Mouse (Mus musculus): ENCODE measurements around the gene Msx2. TPM values are rescaled to one million over a fixed set of nuclear protein-coding genes. Genes with fewer than 3 reads are reported as not detected.

Msx2 gene
- polyA plus RNA-seq, 1 experiment from 2014 or later: 66.3 TPM

DNA sequence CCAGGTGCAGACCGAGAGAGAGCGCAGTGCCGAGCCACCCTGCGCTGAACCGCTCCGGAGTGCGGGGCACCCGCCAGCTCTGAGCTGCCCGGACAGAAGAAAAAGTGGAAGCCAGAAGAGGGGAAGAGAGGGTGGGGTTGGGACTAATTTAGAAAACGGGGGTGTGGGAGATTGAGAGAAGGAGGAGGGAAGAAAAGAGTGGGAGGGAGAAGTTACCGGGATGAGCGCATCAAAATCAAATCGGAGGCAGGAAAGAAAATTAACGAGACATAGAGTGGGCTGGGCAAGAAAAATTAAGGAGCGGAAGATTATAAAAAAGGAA lies 10.3 kb downstream of the Msx2 start:
- WGBS: 0% methylated on average over 15 of the region's 15 CpGs
- Histone ChIP-seq H3K36me3 (ENCODE audit: control insufficient read depth, insufficient read depth, low read length) (no peaks in the 10 kb centered on the region), H3K4me1 (replicated peaks; ENCODE audit: control insufficient read depth, insufficient read depth, low read length) (peaks cover 14% of the 10 kb centered on the region), H3K27ac (ENCODE audit: low read depth, low read length) (peak overlapping the region; percentile 70), H3K27me3 (ENCODE audit: control insufficient read depth, insufficient read depth, low read length) (peaks cover 30% of the 10 kb centered on the region), H3K9me3 (ENCODE audit: control insufficient read depth, low read length) (no peaks in the 10 kb centered on the region), H3K4me3 (ENCODE audit: low read depth, low read length) (peak overlapping the region; percentile 37), H3K9ac (ENCODE audit: low read depth, low read length) (peak overlapping the region; percentile 51), H3K4me2 (replicated peaks; ENCODE audit: low read depth, low read length) (peak overlapping the region; percentile 62)
- ATAC-seq (ENCODE audit: low FRiP score) (no peak; the same call in 1 of the 2 replicates), DNase-seq (ENCODE audit: low spot score) (no peak)

DNA sequence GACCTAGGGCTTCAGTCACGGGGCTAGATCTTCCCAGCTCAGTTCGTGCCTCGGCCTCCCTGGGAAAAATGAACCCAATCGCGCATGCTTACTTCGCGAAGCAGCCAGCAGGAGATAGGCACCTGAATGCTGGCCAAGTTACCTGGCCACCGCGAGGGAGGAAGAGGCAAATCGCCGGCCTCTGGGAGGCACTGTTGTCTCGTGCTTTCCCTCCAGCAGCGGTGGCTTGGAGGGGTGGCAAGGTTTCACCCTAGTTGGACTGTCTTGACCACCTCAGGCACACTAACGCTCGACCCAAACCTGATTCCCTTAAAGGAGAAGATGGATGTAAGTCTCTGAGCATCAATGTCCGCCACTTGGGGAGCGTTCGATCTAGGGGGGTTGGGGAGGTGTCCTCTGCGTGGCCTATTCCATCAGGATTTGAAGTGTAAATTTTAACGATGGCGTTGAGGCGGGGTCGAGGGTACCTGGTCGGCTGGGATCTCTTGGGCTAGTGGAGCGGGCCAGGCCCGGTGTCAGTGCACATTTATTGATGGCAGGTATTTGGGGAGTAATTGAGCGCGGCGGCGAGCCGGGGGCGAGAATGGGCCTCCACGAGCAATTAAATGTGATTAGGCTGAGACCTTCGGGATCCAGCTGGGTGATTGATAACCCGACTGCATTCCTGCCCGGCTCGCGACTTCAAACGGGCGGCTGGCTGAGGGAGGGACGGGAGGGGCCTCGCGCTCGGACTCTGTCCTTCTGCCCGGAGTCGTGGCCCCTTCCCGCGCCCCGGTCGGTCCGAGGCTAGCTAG lies 10.8 kb downstream of the Msx2 start:
- peak overlapping the region; percentile 62 for H3K4me2 ChIP-seq (replicated peaks; ENCODE audit: low read depth, low read length)
- peaks cover 14% of the 10 kb centered on the region for H3K4me1 ChIP-seq (replicated peaks; ENCODE audit: control insufficient read depth, insufficient read depth, low read length)
- WGBS: under 1% methylated on average over 51 of the region's 51 CpGs
- H3K9me3 ChIP-seq (ENCODE audit: control insufficient read depth, low read length): no peaks in the 10 kb centered on the region
- DNase-seq (ENCODE audit: low spot score) (peak; percentile 69), ATAC-seq (ENCODE audit: low FRiP score) (peak; percentile 68)
- H3K36me3 ChIP-seq (ENCODE audit: control insufficient read depth, insufficient read depth, low read length): no peaks in the 10 kb centered on the region
- H3K27ac ChIP-seq (ENCODE audit: low read depth, low read length): peak overlapping the region; percentile 70
- H3K4me3 ChIP-seq (ENCODE audit: low read depth, low read length): peak overlapping the region; percentile 37
- peak overlapping the region; percentile 51 for H3K9ac ChIP-seq (ENCODE audit: low read depth, low read length)
- peaks cover 30% of the 10 kb centered on the region for H3K27me3 ChIP-seq (ENCODE audit: control insufficient read depth, insufficient read depth, low read length)

DNA sequence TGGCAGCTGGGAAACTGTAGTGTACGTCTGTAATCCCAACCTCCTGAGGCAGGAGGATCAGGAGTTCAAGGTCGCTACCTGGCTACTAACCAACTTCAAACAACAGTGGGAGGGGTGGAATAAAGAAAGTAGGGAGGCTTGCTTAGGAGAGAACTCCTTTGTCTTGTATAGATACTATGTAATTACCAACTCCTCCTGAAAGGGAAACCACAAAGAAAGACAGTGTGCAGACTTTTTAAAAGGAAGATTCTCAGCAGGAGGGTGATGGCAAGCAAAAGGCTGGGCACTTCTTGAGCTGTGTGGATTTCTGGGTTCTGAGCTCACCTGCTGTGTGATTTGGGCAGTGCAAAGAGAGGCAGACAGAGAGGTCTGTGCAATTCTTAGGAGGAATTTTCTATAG lies 11.5 kb downstream of the Msx2 start:
- Histone ChIP-seq H3K4me1 (replicated peaks; ENCODE audit: control insufficient read depth, insufficient read depth, low read length) (peaks cover 14% of the 10 kb centered on the region), H3K27me3 (ENCODE audit: control insufficient read depth, insufficient read depth, low read length) (peaks cover 27% of the 10 kb centered on the region), H3K36me3 (ENCODE audit: control insufficient read depth, insufficient read depth, low read length) (no peaks in the 10 kb centered on the region), H3K9me3 (ENCODE audit: control insufficient read depth, low read length) (no peaks in the 10 kb centered on the region), H3K4me3 (ENCODE audit: low read depth, low read length) (no peak overlapping the region), H3K4me2 (replicated peaks; ENCODE audit: low read depth, low read length) (no peak overlapping the region), H3K27ac (ENCODE audit: low read depth, low read length) (no peak overlapping the region), H3K9ac (ENCODE audit: low read depth, low read length) (no peak overlapping the region)
- DNase-seq (ENCODE audit: low spot score) (no peak), ATAC-seq (ENCODE audit: low FRiP score) (no peak)
- WGBS: 8% methylated on average over 2 of the region's 2 CpGs

DNA sequence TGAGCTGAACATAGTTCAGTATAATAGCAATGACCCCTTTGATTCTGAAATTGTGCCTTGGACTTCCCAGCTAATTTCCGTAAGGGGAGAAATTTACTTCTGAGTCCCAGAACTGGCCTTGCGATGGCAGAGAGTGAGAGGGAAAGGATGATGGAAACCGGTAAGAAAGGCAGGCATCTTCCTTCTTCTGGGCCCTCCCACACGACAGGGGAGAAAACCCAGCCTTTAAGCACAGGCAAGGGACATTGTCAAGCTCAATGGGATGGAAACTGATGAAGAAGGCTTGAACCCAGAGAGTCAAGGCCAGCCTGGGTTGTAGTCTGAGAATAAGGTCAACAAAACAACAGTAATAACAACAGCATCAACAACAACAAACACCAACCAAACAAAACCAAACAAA lies 14.1 kb downstream of the Msx2 start:
- Histone ChIP-seq H3K9me3 (ENCODE audit: control insufficient read depth, low read length) (no peaks in the 10 kb centered on the region), H3K27me3 (ENCODE audit: control insufficient read depth, insufficient read depth, low read length) (peaks cover 13% of the 10 kb centered on the region), H3K4me2 (replicated peaks; ENCODE audit: low read depth, low read length) (no peak overlapping the region), H3K36me3 (ENCODE audit: control insufficient read depth, insufficient read depth, low read length) (no peaks in the 10 kb centered on the region), H3K4me3 (ENCODE audit: low read depth, low read length) (no peak overlapping the region), H3K4me1 (replicated peaks; ENCODE audit: control insufficient read depth, insufficient read depth, low read length) (peaks cover 11% of the 10 kb centered on the region), H3K27ac (ENCODE audit: low read depth, low read length) (no peak overlapping the region), H3K9ac (ENCODE audit: low read depth, low read length) (no peak overlapping the region)
- ATAC-seq (ENCODE audit: low FRiP score) (no peak), DNase-seq (ENCODE audit: low spot score) (no peak)
- 71% methylated on average over 4 of the region's 4 CpGs for WGBS

DNA sequence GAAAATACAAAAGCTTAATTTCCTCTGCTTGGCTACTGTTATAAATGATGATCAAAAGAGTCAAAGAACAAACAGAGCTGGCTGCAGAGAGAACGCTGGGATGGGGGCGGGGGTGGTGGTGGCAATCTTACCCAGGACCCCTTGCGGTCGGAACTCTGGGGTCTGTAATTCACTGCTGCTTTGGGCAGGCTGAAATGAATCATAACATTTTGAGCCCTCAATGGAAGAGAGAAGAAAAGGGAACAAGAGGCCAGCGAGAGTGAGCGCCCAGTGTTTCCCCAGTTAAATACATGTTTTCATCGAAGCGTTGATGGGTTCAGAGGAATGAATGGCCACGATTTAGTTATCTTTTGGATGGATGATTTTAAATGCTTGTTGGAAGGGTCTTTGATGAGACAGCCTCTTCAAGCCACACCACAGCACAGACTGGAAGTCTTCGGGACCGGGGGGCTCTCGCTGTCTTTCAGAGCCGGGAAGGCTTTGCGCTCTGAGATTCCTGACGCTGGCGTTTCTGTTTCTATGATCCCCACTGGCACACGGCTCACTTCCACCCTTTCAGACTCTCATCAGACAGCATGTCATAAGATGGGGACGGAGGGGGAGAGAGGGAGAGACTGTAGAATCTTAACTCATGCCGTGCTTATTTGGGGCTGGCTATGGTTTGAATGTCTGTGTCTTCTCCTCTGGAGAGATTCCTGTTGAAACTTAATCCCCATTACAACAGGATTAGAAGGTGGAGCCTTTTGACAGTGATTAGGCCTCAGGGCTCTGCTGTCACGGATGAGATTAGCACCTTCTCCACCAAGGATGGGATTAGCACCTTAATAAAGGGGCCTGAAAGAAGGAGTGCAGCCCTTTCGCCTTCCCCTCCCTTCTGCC lies 17.8 kb downstream of the Msx2 start:
- peak overlapping the region; percentile 15; the same call in 1 of the 2 replicates for H3K4me3 ChIP-seq (ENCODE audit: low read depth, low read length)
- no peak; the same call in 1 of the 2 replicates for ATAC-seq (ENCODE audit: low FRiP score)
- no peak overlapping the region; the same call in 1 of the 2 replicates for H3K27ac ChIP-seq (ENCODE audit: low read depth, low read length)
- H3K36me3 ChIP-seq (ENCODE audit: control insufficient read depth, insufficient read depth, low read length): no peaks in the 10 kb centered on the region
- peaks cover 3% of the 10 kb centered on the region; the same call in 1 of the 2 replicates for H3K27me3 ChIP-seq (ENCODE audit: control insufficient read depth, insufficient read depth, low read length)
- WGBS: 6% methylated on average over 21 of the region's 21 CpGs
- DNase-seq (ENCODE audit: low spot score): peak; percentile 62
- no peaks in the 10 kb centered on the region for H3K9me3 ChIP-seq (ENCODE audit: control insufficient read depth, low read length)
- H3K4me1 ChIP-seq (replicated peaks; ENCODE audit: control insufficient read depth, insufficient read depth, low read length): peaks cover 2% of the 10 kb centered on the region; the same call in 1 of the 2 replicates
- peak overlapping the region; percentile 41 for H3K4me2 ChIP-seq (replicated peaks; ENCODE audit: low read depth, low read length)
- H3K9ac ChIP-seq (ENCODE audit: low read depth, low read length): peak overlapping the region; percentile 53

DNA sequence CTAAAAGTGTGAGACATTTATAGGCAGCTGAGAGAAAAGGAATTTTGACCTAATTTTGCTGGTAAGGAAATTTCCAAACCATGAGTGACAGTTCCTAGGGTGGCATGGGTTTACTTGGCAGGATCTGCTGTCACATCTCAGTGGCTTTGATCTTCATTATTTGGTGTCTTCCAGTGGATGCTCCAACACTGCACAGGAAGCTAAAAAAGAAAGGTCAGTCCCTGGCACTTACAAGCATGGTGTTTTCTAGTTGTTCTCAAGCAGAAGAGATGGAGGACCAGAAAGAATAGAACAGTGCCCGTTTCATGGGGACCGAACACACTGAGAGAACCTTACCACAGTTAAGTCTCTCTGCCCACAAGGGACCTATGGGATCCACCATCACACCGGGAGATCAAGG lies 18.9 kb downstream of the Msx2 start:
- no peak overlapping the region for H3K4me3 ChIP-seq (ENCODE audit: low read depth, low read length)
- no peak overlapping the region for H3K4me2 ChIP-seq (replicated peaks; ENCODE audit: low read depth, low read length)

DNA sequence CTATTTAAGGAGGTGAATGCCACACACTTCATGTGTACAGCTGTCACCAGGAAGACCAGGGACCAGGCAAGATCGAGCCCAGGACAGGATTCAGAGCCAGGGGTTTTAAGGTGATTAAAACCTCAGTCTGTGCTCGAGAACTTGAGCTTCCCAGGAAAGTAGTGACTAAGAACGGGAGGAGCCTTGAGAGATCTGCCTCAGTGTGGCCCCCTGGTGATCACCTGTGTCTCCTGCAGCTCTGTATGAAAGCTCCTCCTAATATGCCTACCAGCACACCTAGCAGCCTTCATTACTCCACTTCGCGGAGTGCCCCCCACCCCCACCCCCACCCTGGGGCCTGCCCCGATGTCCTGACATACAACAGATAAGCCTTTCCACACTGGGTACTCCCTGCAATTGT lies 25.3 kb downstream of the Msx2 start:
- Histone ChIP-seq H3K4me1 (replicated peaks; ENCODE audit: control insufficient read depth, insufficient read depth, low read length) (no peaks in the 10 kb centered on the region), H3K9me3 (ENCODE audit: control insufficient read depth, low read length) (no peaks in the 10 kb centered on the region), H3K27me3 (ENCODE audit: control insufficient read depth, insufficient read depth, low read length) (0 out of 2 replicates have a peak, but pooled peaks cover 2% of the 10 kb centered on the region), H3K4me2 (replicated peaks; ENCODE audit: low read depth, low read length) (no peak overlapping the region), H3K4me3 (ENCODE audit: low read depth, low read length) (no peak overlapping the region), H3K36me3 (ENCODE audit: control insufficient read depth, insufficient read depth, low read length) (no peaks in the 10 kb centered on the region), H3K9ac (ENCODE audit: low read depth, low read length) (no peak overlapping the region), H3K27ac (ENCODE audit: low read depth, low read length) (no peak overlapping the region)
- no peak for ATAC-seq (ENCODE audit: low FRiP score)
- WGBS: 26% methylated on average over 3 of the region's 6 CpGs
- DNase-seq (ENCODE audit: low spot score): peak; percentile 56

More for the DNA sequence above, 18.9 kb downstream of the Msx2 start:
- no peak overlapping the region for H3K9ac ChIP-seq (ENCODE audit: low read depth, low read length)
- peaks cover 2% of the 10 kb centered on the region; the same call in 1 of the 2 replicates for H3K4me1 ChIP-seq (replicated peaks; ENCODE audit: control insufficient read depth, insufficient read depth, low read length)
- DNase-seq (ENCODE audit: low spot score) (no peak), ATAC-seq (ENCODE audit: low FRiP score) (no peak)
- WGBS: 92% methylated on average over 3 of the region's 3 CpGs
- no peak overlapping the region for H3K27ac ChIP-seq (ENCODE audit: low read depth, low read length)
- H3K27me3 ChIP-seq (ENCODE audit: control insufficient read depth, insufficient read depth, low read length): peaks cover 3% of the 10 kb centered on the region; the same call in 1 of the 2 replicates
- no peaks in the 10 kb centered on the region for H3K36me3 ChIP-seq (ENCODE audit: control insufficient read depth, insufficient read depth, low read length)
- no peaks in the 10 kb centered on the region for H3K9me3 ChIP-seq (ENCODE audit: control insufficient read depth, low read length)

DNA sequence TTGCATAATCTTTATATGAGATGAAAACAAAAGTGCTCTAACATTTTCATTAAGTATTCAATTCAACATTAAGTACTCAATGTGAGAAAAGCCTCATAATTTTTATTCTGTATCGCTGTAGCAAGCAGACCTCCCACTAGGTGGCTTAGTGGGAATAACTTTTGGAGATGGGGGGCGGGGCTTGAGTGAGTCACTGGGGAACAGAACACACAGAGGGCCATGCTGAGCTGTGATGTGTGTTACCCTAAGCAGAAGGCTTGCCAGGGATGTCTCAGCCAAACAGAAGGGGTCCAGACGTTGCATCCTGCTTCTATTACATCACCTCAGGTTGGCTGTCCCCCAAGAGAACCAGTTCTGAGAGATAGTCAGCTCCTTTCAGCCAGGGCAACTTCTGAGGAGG lies 29.3 kb downstream of the Msx2 start:
- Histone ChIP-seq H3K4me3 (ENCODE audit: low read depth, low read length) (no peak overlapping the region), H3K9me3 (ENCODE audit: control insufficient read depth, low read length) (no peaks in the 10 kb centered on the region), H3K27me3 (ENCODE audit: control insufficient read depth, insufficient read depth, low read length) (no peaks in the 10 kb centered on the region), H3K4me2 (replicated peaks; ENCODE audit: low read depth, low read length) (no peak overlapping the region), H3K36me3 (ENCODE audit: control insufficient read depth, insufficient read depth, low read length) (no peaks in the 10 kb centered on the region), H3K4me1 (replicated peaks; ENCODE audit: control insufficient read depth, insufficient read depth, low read length) (no peaks in the 10 kb centered on the region), H3K9ac (ENCODE audit: low read depth, low read length) (no peak overlapping the region), H3K27ac (ENCODE audit: low read depth, low read length) (no peak overlapping the region)
- DNase-seq (ENCODE audit: low spot score) (peak; percentile 67), ATAC-seq (ENCODE audit: low FRiP score) (no peak)
- 38% methylated on average over 3 of the region's 3 CpGs for WGBS
